Mouse (Mus musculus): ENCODE results near the gene Pou6f1.
"Not testable (repeated sequence)": the region's sequence is repeated elsewhere in the genome, so short reads cannot be mapped to it uniquely, and the experiment has no call there.

Gene Pou6f1

DNA sequence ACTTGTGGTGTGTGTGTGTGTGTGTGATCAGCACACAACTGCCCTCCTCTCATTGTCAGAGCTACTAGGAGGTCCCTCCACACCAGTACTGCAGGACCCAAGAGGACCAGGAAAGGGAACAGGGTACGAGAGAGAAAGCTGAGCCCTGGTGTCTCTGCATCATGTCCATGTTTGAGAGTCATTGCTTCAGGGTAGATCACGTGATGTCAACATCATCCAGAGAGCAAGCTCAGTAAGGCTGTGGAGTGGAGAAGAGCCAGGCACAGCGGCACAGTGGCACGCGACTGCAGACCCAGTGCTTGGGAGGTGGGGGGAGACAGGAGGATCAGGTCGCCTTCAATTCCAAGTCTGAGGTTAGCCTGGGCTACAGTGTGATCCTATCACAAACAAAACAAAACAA, 23.4 kb downstream of the Pou6f1 start:
- DNase-seq (ENCODE audit: low spot score): no peak

DNA sequence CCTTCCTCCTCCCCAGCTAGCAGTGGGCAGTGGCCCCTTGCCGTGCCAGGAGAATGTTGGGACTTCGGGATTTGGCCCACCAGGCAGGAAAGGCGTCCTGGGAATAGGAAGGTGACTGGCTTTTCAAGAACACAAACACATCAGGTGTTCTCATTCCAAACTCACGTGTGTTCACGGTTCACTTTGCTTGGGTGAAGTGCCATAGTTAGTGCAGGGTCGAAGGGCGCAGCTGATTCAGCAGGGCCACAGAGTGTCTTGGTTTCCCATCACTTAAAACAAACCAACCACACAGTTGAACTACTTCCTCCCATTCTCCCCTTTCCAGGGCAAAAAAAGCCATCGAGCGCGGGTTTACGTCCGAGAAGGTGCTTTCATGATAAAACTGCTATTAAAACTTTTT, 24.4 kb downstream of the Pou6f1 start:
- no peak for DNase-seq (ENCODE audit: low spot score)

DNA sequence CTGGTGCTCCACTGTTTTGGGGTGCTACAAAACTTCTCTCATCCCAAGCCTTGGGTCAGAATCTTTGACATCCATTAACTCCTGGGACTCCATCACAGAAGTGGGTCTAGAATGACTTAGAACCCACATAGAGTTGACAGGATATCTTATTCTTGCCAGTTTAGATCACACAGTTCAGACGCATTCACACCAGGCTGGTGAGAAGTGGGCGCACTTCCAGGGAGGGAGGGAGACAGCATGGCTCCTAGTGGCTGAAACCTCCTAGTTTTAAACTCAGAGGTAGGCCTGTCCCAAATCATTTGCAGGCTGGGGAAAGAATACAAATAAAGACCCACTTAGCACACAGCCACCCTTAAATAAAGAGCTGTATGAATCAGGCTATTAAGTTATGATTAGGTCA, 25.4 kb downstream of the Pou6f1 start:
- no peak for DNase-seq (ENCODE audit: low spot score)

DNA sequence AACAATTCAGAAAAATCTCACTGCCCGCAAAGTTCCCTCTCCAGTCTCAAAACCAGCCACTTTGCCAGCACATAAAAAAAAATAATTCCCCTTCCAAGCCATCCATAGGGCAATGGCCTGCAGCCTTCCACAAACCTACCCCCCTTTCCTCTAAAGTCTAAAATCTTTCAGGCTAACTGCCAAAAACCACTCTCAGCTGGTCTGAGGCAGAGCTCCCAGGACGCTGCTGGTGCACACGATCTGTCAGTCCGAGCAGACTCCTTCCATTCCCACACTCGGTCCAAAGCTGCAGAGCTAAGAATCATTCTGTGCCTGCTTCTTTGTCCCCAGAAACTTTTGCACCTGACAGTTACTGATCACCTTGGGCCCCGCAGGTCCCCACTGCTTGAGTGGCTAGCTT, 25.8 kb downstream of the Pou6f1 start:
- DNase-seq (ENCODE audit: low spot score): no peak

DNA sequence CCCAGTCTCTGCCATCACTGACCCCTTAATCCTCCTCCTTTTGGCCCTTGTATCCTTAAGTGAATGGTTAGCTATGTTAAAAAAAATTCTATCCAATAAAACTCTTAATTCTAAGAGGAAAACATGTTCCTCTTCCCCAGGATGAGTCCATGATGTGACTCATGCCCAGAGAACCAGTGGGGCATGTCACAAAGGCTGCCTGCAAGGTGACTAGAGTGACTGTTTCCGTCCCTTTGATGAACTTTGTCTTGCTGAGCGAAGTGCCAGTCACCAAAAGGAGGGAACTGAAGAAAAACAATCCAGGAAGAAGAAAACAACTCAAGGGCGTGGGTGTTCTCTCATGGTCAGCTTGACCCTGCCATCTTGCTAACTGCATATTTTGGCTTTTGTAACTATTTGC, 30.5 kb downstream of the Pou6f1 start:
- no peak for DNase-seq (ENCODE audit: low spot score)

DNA sequence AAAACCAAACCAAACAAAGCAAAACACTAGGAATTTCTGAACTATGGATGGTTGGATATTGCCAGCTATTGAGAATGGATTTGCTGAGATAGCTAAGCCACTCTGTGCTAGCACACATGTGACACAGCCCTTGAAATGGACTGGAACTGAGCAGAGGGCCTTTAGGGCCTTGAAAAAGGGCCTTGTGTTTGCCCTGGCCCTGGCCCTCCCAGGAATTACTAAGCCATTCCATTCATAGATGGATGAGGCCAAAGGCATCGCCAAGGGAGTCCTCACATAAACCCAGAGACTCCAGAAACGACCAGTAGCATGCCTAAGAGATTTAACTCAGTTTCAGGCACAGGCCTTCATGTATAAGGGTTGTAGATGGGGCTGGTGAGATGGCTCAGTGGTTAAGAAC, 33.3 kb downstream of the Pou6f1 start:
- no peak for DNase-seq (ENCODE audit: low spot score)

DNA sequence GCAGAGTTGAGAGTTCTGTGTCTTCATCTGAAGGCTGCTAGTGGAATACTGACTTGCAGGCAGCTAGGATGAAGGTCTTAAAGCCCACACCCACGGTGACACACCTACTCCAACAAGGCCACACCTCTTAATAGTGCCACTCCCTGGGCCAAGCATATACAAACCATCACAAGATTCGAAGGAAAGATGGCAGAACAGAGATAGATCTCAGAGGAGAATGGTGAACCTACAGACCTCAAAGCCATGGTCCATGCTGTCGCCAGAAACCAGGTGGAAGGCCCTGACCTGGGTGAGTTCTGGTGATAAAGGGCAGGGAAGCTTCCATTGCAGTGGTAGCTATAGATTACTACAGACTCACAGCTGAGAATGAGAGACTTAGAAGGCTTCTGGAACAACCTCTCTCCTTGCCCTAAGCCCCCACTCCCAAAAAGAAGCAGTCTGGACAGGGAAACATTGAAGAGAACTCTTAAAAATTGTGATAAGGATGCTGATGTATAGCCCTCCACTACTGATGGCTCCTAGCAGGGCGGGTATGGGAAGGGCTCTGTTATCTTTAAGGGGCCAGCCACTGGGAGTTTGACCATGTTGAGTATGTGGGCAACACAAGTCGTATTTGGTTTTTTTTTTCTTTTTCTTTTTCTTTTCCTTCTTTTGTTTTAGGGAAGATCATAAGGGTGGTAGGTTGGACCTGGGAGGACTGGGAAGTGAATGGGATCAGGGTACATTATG, 41.9 kb downstream of the Pou6f1 start:
- DNase-seq (ENCODE audit: low spot score): no peak

DNA sequence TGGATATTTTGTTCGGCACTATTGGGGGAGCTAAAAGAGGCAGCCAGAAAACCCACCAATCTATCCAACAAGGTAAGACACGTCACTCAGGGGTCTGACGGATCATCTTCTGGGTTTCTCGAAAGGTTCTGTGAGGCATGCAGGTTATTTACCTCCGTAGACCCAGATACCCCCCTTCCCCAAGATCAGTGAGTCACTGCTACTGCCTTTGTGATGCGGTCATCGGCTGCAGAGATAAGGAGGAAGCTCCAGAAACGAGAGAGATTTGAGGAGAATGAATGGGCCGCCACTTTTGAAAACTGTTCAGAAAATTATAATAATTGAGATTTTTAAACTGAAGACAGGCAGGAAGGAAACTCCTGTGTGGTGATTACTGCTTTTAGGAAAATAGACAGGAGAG, 43.4 kb downstream of the Pou6f1 start:
- no peak for DNase-seq (ENCODE audit: low spot score)

DNA sequence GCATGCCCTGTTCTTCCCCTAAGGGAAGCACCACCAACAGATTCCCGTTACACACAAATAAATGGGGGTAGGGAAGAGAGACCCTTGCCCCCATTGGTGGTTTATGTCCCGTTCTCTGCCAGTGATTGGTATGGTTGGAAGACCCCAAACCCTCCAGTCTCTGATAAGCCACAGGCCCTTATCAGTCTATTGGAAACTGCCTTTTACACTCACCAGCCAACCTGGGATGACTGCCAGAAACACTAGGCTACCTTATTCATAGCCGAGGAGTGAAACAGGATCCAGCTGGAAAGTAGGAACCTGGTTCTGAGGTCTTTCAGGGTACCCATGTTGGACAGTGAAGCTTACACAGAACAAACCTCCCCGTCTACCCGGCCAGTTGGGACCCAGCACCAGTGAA, 43.8 kb downstream of the Pou6f1 start:
- DNase-seq (ENCODE audit: low spot score): no peak

DNA sequence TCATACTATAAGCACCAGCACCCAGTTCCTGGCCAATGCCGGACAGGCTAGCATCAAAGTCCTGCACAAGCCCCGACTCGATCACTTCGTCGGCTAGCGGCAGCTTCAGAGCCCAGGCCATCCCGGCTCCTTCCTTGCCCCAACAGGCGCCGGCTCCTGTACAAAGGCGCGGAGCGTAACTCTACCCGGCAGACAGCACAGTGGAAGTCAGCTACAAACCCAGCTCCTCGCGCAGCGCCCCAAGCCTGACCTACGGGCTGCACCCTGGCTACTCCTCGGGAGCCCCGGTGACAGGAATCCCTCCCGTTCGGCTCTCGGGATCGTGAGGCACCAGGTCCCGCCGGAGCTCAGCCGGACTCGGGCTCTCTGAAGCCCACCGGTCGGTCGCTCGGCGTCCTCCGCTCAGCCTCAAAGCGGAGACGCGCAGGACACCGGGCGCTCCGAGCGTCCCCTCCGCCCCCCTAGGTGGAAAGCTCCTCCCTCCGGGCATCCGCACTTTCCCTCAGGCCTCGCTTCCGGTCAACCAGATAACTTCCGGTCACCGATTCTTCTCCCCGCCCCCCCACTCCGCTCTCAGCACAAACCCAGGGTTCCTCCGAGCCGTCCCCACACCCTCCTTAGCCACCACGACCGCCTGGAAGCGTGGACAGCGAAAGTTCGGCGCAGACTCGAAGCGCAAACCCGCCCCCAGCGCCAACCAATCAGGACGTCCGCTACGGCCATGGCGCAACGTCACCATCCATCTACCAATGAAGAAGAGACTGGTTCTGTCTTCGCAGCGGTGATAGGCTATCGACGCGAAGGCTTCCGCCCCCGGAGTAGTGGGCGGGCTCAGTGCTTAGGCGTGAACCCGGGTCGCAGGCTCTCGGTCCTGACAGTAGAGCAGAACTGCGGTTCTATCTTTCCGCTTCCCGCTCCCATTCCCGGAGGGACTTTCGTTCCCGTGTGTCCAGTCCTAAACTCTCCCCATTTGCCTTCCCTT, 48.2 kb downstream of the Pou6f1 start, which contains the start of gene Tfcp2:
Gene Tfcp2, minus strand, starts transcription at position 683 of the 982 bp plus-strand sequence.
- peak; percentile 98 for DNase-seq (ENCODE audit: low spot score)

DNA sequence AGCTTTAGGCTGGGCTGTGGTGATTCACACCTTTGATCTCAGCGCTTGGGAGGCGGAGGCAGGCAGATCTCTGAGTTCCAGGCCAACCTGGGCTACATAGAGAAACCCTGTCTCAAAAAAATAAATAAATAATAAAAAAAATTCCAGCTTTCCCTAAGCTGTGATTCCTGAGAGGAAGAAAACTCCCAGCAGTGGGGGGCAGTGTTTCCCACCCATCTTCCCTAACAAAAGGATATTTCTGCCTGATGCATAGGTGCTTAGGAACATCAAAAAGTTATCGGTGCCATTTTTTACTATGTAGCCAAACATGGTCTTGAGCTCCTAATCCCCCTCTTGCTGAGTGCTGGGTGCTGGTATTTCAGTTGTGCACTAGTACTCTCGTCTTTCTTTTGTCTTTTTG, 49.5 kb downstream of the Pou6f1 start:
- DNase-seq (ENCODE audit: low spot score): no peak

DNA sequence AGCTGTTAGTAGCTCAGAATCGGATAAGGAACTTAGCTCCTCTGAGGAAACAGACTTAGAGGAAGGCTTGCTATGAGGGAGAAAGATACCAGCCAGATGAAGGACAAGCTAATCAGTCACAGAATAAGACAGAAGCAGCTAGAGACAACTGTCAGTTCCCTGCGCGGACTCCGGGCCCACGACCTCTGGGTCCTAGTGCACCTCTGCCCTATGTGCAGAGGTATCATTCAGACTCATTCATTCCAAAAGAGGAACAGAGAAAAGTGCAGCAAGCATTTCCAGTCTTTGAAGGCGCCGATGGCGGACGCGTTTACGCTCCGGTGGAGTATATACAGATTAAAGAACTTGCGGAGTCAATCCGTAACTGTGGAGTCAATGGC, 56.1 kb downstream of the Pou6f1 start:
- not testable (repeated sequence) for DNase-seq (ENCODE audit: low spot score)

DNA sequence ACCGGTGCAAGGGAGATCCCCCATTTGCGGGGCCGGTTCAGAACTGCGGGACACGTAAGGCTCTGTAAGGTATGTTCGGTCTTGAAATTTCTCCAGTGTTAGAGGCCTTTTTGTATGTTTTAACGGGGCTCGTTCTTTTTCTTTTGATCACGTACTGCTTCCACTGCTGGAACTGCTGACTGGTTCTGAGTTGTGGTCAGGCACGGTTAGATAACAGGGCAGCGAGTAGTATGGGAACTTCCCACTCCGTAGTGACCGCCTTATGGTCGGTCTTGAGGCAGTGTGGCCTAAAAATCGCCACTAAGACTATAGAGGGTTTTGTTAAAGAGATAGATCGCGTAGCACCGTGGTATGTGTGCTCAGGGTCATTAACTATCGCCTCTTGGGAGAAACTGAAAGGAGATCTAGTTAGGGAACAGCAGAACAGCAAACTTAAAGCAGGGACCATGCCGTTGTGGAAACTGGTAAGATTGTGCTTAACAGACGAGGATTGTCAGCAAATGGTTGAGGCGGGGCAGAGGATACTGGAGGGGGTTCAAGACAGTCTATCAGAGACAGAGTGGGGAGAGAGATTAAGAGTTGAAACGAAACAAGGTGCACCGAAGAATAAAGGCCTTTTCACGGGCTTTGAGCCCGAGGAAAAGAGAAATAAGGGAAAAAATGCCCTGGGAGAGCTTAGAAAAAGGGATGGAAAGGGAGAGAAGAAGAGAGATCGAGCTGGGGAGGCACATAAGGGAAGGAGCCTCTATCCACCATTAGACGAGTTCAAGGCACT, 56.7 kb downstream of the Pou6f1 start:
- not testable (repeated sequence) for DNase-seq (ENCODE audit: low spot score)

DNA sequence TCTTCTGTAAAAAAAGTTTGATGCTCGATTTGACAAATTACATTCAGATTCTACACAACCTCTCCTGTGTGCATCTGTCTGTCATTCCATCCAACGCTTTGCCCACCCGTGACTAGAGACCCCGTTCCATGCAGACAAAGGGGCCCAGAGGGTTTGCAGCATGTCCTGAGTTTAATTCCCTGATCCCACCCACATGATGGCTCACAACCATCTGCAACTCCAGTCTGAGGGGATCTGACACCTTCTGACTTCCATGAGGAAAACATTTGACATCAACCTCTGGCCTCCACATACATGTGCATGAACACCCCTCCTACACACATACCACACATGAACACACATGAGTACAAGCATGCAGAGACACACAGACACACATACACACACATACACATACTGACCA, 58.4 kb downstream of the Pou6f1 start:
- no peak for DNase-seq (ENCODE audit: low spot score)

DNA sequence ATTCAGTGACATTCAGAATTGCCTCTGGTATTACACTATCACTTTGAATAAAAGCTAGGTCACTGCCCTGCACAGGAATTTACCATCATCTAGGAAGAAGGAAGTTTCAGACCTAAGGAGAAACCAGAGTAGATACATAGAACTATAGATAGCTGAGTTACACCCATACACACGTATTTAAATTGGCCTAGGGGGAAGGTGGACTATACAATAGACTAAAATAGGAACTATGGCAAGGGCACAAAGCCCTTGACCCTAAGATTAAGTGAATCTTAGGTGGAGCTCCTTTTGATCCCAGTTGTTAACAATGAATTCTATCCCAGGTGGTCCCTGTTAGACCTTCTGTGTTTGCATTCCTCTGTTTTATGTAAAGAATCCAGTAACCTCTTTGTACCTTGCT, 58.8 kb downstream of the Pou6f1 start:
- DNase-seq (ENCODE audit: low spot score): not testable (repeated sequence)

DNA sequence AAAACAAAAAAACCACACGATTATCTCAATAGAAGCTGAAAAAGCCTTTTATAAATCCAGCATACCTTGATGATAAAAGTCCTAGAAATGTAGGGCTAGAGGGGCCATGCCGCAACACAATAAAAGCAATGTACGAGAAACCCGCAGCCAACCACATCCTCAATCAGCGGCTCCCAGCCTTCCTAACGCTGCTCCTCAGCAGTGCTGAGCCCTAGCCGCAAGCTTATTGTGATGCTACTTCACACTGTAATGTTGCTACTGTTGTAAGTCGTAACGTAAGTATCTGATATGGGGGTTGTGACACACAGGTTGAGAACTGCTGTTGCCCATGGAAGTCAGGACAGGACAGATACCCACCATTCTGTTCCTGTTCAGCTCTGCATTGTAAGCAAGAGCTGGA, 60.4 kb downstream of the Pou6f1 start:
- no peak for DNase-seq (ENCODE audit: low spot score)

DNA sequence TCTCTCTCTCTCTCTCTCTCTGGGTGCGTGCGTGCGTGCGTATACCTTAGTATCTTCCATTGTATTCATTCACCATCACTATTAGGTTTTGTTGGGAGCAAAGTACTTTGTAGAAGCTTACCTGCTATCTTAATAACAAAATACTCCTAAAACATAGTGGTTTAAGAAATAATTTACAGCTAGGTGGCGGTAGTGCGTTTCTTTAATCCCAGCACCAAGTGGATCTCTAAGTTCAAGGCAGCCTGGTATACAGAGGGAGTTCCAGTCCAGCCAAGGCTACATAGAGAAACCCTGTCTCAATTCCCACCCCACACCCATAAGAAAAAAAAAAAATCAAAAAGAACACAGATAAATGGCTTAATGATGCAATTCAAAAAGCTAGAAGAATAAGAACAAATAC, 61.9 kb downstream of the Pou6f1 start:
- peak; percentile 70 for DNase-seq (ENCODE audit: low spot score)

DNA sequence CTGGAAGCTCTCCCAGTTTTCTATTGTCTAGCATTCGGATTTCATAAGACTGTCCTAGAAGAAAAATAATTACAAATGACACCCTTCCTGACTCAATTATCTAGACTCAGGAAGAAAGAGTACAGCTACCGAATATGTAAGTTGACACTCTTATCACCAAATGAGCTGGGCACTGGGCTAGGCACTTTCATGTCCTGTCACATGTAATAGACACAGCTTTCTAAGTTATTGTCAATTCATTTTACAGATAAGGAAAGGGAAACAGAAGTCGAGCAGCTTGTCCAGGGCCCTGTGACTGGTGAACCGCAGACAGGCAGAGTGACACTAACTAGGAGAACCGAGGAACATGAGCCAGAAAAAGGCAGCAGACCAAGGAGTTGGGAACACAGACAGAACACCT, 71.9 kb downstream of the Pou6f1 start:
- DNase-seq (ENCODE audit: low spot score): no peak

DNA sequence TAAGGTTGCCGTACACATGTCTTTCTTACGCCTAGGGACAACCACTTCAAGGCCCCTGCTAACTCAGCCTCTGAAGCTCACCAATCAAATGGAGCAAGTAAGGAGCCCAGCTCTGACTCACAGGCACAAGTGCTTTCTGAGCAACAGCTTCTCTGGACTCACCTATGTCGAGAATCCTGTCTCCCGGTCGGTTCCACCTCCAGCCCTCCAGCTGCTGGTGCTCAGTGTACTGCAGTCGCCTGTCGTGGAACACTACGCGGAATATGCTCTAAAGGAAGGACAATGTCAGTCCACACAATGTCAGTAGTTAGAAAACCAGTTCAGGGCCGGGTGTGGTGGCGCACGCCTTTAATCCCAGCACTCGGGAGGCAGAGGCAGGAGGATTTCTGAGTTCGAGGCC, 74.4 kb downstream of the Pou6f1 start:
- no peak for DNase-seq (ENCODE audit: low spot score)

All from retina, embryonic 14.5 days (tissue).